ENCODE assay signal across 10 mouse cellular contexts in the genomic region with DNA sequence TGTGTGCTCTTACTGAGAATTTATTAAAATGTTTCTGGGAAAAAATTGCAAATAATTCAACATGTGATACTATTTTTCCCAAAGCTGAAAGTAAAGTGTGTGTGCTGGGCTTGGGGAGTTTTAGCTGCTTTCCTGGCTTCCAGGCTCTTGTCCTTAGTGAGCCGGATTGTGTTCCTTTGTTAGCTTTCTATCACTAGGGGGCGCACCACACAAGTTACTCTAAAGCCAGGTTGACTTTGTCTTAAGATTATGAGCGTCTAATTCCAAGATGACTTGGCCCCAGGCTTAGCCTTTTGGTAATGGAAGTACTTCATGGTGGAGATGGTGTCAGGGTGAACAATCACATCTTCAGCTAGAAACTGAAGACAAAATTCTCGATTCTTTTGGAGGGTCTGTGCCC.
DNase-seq lines count a peak whose midpoint lies in the region; ATAC-seq and TF ChIP-seq lines count a peak whose summit lies in the region.
"Had no signal": no experiment of that assay in that cellular context is flagged by ENCODE, and none has a peak within 500 bp of the region (broad histone marks: within the 10 kb centered on the region; RNA-seq: fewer than 3 reads in every experiment).

No protein-coding gene starts in this region.

- peak; percentile 44 for TF ChIP-seq RAD21 in CH12.LX (IDR thresholded peaks at IDR 0.05; ENCODE audit: low read depth, low read length)

- dilution Hi-C loops in CH12.LX (cut with MboI; ENCODE audit: extremely low pct_ligation_motif_present, extremely low pct_unique_long_range_greater_than_20kb, low sequenced_read_pairs) = no loop called here

- no peak for TF ChIP-seq EP300 in CH12.LX (IDR thresholded peaks at IDR 0.05; ENCODE audit: low read length)

- DNase-seq in CH12.LX (ENCODE audit: extremely low read depth) (peak; percentile 45), R1 (ENCODE audit: low read depth, low spot score) (peak; percentile 75)
- DNase-seq in kidney, postnatal 36 days = peak; percentile 12 to 34
- DNase-seq in limb, embryonic 10.5 days (ENCODE audit: low spot score) = no peak
- DNase-seq in left cerebral cortex, adult 11 months (ENCODE audit: low spot score) = no peak

- no peak overlapping the region for H3K9ac ChIP-seq in intestine, postnatal 0 days (ENCODE audit: low read depth, low read length)
- H3K9ac ChIP-seq in intestine, embryonic 15.5 days = no peak overlapping the region
- H3K9ac ChIP-seq in CH12.LX (ENCODE audit: insufficient read depth, low read depth) = no peak overlapping the region
- H3K9ac ChIP-seq in hindbrain, embryonic 13.5 days = no peak overlapping the region
- H3K9ac ChIP-seq: neural tube, embryonic 12.5 days had no signal

- H3K9me3 ChIP-seq in intestine, postnatal 0 days (ENCODE audit: control insufficient read depth) = no peaks in the 10 kb centered on the region
- no peaks in the 10 kb centered on the region for H3K9me3 ChIP-seq in intestine, embryonic 15.5 days
- no peaks in the 10 kb centered on the region for H3K9me3 ChIP-seq in CH12.LX (replicated peaks; ENCODE audit: low read length)
- H3K9me3 ChIP-seq in limb, embryonic 10.5 days (replicated peaks) = no peaks in the 10 kb centered on the region
- no peaks in the 10 kb centered on the region for H3K9me3 ChIP-seq in hindbrain, embryonic 13.5 days
- H3K9me3 ChIP-seq: heart, embryonic 10.5 days; neural tube, embryonic 12.5 days had no signal

- TF ChIP-seq CTCF in intestine, postnatal 0 days (IDR thresholded peaks at IDR 0.05; ENCODE audit: low read depth) = peak; percentile 45; the same call in 1 of the 2 replicates
- TF ChIP-seq CTCF in CH12.LX (conservative IDR thresholded peaks at IDR 0.05 in 1 of 2, IDR thresholded peaks at IDR 0.05 in 1 of 2; ENCODE audit: low read depth in 2 of 2, low read length in 2 of 2) = peak; percentile 27 to 69; a peak in 2 of 4 replicates

- 70% methylated on average over 4 of the region's 4 CpGs for WGBS in intestine, postnatal 0 days
- WGBS in intestine, embryonic 15.5 days = 71% methylated on average over 4 of the region's 4 CpGs
- 77% methylated on average over 4 of the region's 4 CpGs for WGBS in limb, embryonic 10.5 days
- WGBS in hindbrain, embryonic 13.5 days = 76% methylated on average over 4 of the region's 4 CpGs

- no peak for TF ChIP-seq POLR2A in CH12.LX (IDR thresholded peaks at IDR 0.05; ENCODE audit: low read depth, low read length)

- H3K4me3 ChIP-seq in intestine, postnatal 0 days (ENCODE audit: low read depth, low read length) = no peak overlapping the region
- no peak overlapping the region for H3K4me3 ChIP-seq in intestine, embryonic 15.5 days (replicated peaks)
- no peak overlapping the region for H3K4me3 ChIP-seq in CH12.LX (replicated peaks in 1 of 3; ENCODE audit: low read depth in 2 of 3, low read length in 2 of 3, poor library complexity in 1 of 3)
- H3K4me3 ChIP-seq in limb, embryonic 10.5 days = no peak overlapping the region
- no peak overlapping the region for H3K4me3 ChIP-seq in hindbrain, embryonic 13.5 days
- H3K4me3 ChIP-seq: heart, embryonic 10.5 days; neural tube, embryonic 12.5 days had no signal

- no peak for ATAC-seq in intestine, postnatal 0 days
- ATAC-seq in intestine, embryonic 15.5 days = no peak
- ATAC-seq in hindbrain, embryonic 13.5 days (ENCODE audit: low FRiP score) = no peak

- no peak overlapping the region for H3K27ac ChIP-seq in intestine, postnatal 0 days (ENCODE audit: low read depth, low read length)
- no peak overlapping the region for H3K27ac ChIP-seq in intestine, embryonic 15.5 days
- H3K27ac ChIP-seq in CH12.LX (ENCODE audit: insufficient read depth, low read depth) = no peak overlapping the region
- H3K27ac ChIP-seq in limb, embryonic 10.5 days = no peak overlapping the region
- H3K27ac ChIP-seq in hindbrain, embryonic 13.5 days = no peak overlapping the region
- H3K27ac ChIP-seq: heart, embryonic 10.5 days; neural tube, embryonic 12.5 days had no signal

- in situ Hi-C loops in CH12.LX (cut with MboI; ENCODE audit: low pct_ligation_motif_present, low pct_unique_long_range_greater_than_20kb, low sequenced_read_pairs) = no loop called here

- no peaks in the 10 kb centered on the region for H3K36me3 ChIP-seq in intestine, postnatal 0 days (ENCODE audit: control insufficient read depth, insufficient read depth)
- H3K36me3 ChIP-seq in intestine, embryonic 15.5 days = no peaks in the 10 kb centered on the region
- no peaks in the 10 kb centered on the region for H3K36me3 ChIP-seq in CH12.LX (replicated peaks in 1 of 2; ENCODE audit: control insufficient read depth in 1 of 2, insufficient read depth in 1 of 2, low read length in 1 of 2)
- no peaks in the 10 kb centered on the region for H3K36me3 ChIP-seq in limb, embryonic 10.5 days
- H3K36me3 ChIP-seq in hindbrain, embryonic 13.5 days = no peaks in the 10 kb centered on the region
- H3K36me3 ChIP-seq: heart, embryonic 10.5 days; neural tube, embryonic 12.5 days had no signal

- no peaks in the 10 kb centered on the region for H3K4me1 ChIP-seq in intestine, postnatal 0 days (replicated peaks; ENCODE audit: control insufficient read depth, insufficient read depth, low read length)
- H3K4me1 ChIP-seq in intestine, embryonic 15.5 days (replicated peaks) = no peaks in the 10 kb centered on the region
- H3K4me1 ChIP-seq in CH12.LX (ENCODE audit: control insufficient read depth in 1 of 2, insufficient read depth in 2 of 2) = peaks cover 0 to 4% of the 10 kb centered on the region in 2 experiments; a peak in 2 of 4 replicates
- no peaks in the 10 kb centered on the region for H3K4me1 ChIP-seq in limb, embryonic 10.5 days
- H3K4me1 ChIP-seq in hindbrain, embryonic 13.5 days (replicated peaks) = no peaks in the 10 kb centered on the region; the same call in 1 of the 2 replicates
- H3K4me1 ChIP-seq: heart, embryonic 10.5 days; neural tube, embryonic 12.5 days had no signal

- no peaks in the 10 kb centered on the region for H3K27me3 ChIP-seq in intestine, postnatal 0 days (replicated peaks; ENCODE audit: control insufficient read depth, insufficient read depth, low read length)
- no peaks in the 10 kb centered on the region for H3K27me3 ChIP-seq in intestine, embryonic 15.5 days (replicated peaks)
- no peaks in the 10 kb centered on the region for H3K27me3 ChIP-seq in CH12.LX (replicated peaks)
- no peaks in the 10 kb centered on the region for H3K27me3 ChIP-seq in limb, embryonic 10.5 days (ENCODE audit: low read depth, poor library complexity, severe bottlenecking)
- no peaks in the 10 kb centered on the region for H3K27me3 ChIP-seq in hindbrain, embryonic 13.5 days
- H3K27me3 ChIP-seq: neural tube, embryonic 12.5 days had no signal

- H3K4me2 ChIP-seq in intestine, postnatal 0 days (replicated peaks; ENCODE audit: low read depth) = no peak overlapping the region
- no peak overlapping the region for H3K4me2 ChIP-seq in intestine, embryonic 15.5 days (replicated peaks)
- H3K4me2 ChIP-seq in CH12.LX (ENCODE audit: insufficient read depth, low read depth, poor library complexity, severe bottlenecking) = peak overlapping the region; percentile 22; the same call in 1 of the 2 replicates
- no peak overlapping the region for H3K4me2 ChIP-seq in hindbrain, embryonic 13.5 days
- H3K4me2 ChIP-seq: neural tube, embryonic 12.5 days had no signal

- no peaks in the 10 kb centered on the region for H3K79me2 ChIP-seq in CH12.LX (replicated peaks; ENCODE audit: control insufficient read depth, extremely low read depth, insufficient read depth, poor library complexity, severe bottlenecking)

TF ChIP-seq in CH12.LX, 34 proteins besides CTCF, POLR2A, EP300 and RAD21:
- no peak for TF ChIP-seq RCOR1 (conservative IDR thresholded peaks at IDR 0.05; ENCODE audit: low read depth, low read length)
- TF ChIP-seq JUN (IDR thresholded peaks at IDR 0.05; ENCODE audit: insufficient read depth, low read depth, low read length) = no peak
- no peak for TF ChIP-seq USF2 (conservative IDR thresholded peaks at IDR 0.05; ENCODE audit: low read depth, low read length)
- TF ChIP-seq JUND (conservative IDR thresholded peaks at IDR 0.05; ENCODE audit: low read depth, low read length) = no peak
- no peak for TF ChIP-seq PAX5 (IDR thresholded peaks at IDR 0.05; ENCODE audit: low read length)
- peak; percentile 50 for TF ChIP-seq SMC3 (IDR thresholded peaks at IDR 0.05; ENCODE audit: low read depth, low read length)
- TF ChIP-seq MEF2A (IDR thresholded peaks at IDR 0.05; ENCODE audit: borderline replicate concordance, low read depth, low read length) = no peak
- no peak for TF ChIP-seq UBTF (IDR thresholded peaks at IDR 0.05; ENCODE audit: low read depth, low read length)

Comparison
In these comparisons a context has a peak if more than half of its experiments do, and no peak if none do; other contexts are left out.
1. DNase-seq: peak in CH12.LX (single experiment), R1 (single experiment) and kidney, postnatal 36 days (2 of 2); none in limb, embryonic 10.5 days (single experiment) and left cerebral cortex, adult 11 months (single experiment).